Mouse (Mus musculus): ENCODE results near the gene Ncl. TPM values are rescaled to one million over a fixed set of nuclear protein-coding genes. Genes with fewer than 3 reads are reported as not detected.

Ncl gene
- 306 and 360 TPM in 2 replicates for polyA plus RNA-seq (2016; fragmentation: Nextera tagmentation; extraction: Ambion mirVana)

DNA sequence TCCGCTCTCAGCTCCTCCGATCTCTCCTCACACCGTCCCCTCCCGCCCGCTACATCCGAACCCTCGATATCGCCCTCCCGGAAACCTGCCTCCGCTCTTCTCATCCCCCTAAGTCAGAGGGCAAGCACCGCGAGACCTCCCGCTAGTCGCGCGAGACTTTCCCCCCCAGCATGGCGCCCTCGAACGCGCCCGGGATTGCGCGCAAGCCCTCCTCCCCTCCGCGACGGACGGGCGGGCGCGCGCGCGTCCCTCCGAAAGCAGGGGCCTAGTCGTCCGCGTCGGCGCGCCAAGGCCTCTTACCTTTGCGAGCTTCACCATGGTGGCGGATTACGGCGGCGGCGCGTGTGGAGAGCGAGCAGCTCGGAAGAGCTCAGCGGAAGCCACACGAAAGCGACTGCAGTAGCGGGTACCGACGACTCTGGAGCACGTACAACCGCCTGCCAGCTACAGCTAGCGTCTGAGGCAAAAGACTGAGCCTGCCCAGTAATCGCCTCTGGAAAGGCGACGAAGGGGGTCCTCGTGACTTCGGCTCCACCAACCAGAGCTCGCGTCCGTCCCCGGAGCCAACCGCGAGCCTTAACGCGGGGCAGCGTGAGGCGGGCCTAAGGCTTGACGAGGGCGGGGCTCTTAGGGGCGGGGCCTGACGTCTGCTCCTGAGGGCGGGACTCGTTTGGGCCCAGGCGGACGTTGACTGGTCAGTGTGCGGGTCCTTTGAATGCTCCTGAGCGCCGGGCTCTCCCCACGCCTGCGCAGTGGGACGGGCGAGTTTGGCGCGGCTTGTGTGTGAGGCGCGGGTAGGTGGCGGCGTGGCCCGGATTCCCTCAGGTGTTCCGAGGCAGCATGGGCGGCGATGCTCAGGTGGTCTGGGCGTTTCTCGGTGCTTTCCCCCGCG is at the start of gene Ncl:
Gene Ncl, minus strand, starts transcription at position 495 of the 892 bp plus-strand sequence.
- Histone ChIP-seq H3K27ac (peak within 1 kb of the TSS; percentile 95), H3K36me3 (peaks cover 35% of the 10 kb centered on the region), H3K9ac (peak within 1 kb of the TSS; percentile 86), H3K4me3 (peak within 1 kb of the TSS; percentile 84), H3K27me3 (replicated peaks) (no peaks in the 10 kb centered on the region), H3K4me2 (replicated peaks) (peak within 1 kb of the TSS; percentile 90), H3K4me1 (peaks cover 18% of the 10 kb centered on the region), H3K9me3 (no peaks in the 10 kb centered on the region)
- under 1% methylated on average over 102 of the region's 102 CpGs for WGBS
- ATAC-seq (ENCODE audit: low FRiP score, low read depth), result peak; percentile 98

DNA sequence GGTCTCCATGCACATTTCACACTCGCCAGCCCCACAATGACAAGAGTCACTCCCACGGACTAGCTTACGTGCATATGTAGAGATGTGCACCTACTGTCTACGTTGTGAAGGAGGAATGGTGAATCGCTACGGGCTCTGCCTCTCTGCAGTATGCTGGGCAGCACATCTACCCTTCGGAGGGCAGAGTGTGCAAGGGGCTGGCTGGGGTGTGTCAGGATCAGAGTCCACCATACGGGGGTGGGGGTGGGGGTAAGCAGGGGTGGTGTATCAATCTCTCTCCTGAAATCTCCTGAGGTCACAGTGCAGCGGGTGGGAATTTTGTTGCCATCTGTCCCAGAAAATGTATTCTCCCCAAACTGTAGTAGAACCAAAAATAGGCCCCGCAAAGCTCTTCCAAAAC is 49.3 kb upstream of the Ncl start:
- Histone ChIP-seq H3K4me2 (replicated peaks) (no peak overlapping the region), H3K9ac (no peak overlapping the region), H3K27me3 (replicated peaks) (no peaks in the 10 kb centered on the region), H3K36me3 (no peaks in the 10 kb centered on the region), H3K4me1 (no peaks in the 10 kb centered on the region), H3K9me3 (0 out of 2 replicates have a peak, but pooled peaks cover 3% of the 10 kb centered on the region), H3K4me3 (no peak overlapping the region), H3K27ac (no peak overlapping the region)
- ATAC-seq (ENCODE audit: low FRiP score, low read depth), result no peak
- WGBS, result 88% methylated on average over 10 of the region's 10 CpGs

DNA sequence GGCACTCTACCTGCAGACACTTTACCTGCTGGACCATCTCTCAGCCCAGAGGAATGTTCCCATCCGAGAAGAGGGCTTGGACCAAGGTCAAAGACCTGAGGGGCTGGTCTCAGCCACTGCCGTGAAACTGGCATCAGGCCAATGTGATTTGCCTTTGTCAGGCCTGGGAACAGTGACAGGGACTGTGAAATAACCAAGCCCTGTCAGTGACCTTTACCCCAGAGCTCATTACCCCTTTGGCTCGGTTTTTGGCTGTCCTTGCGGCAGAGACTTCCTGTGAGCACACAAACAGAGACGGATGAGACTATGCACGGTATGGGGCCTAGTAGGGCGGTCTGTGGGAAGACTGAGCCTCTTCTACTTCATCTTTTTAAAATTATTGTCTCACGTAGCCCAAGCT is 47.7 kb upstream of the Ncl start:
- WGBS, result 74% methylated on average over 8 of the region's 8 CpGs
- H3K27ac ChIP-seq, result no peak overlapping the region
- H3K4me2 ChIP-seq (replicated peaks), result no peak overlapping the region
- H3K36me3 ChIP-seq, result no peaks in the 10 kb centered on the region
- H3K9ac ChIP-seq, result no peak overlapping the region
- 0 out of 2 replicates have a peak, but pooled peaks cover 3% of the 10 kb centered on the region for H3K9me3 ChIP-seq
- no peak for ATAC-seq (ENCODE audit: low FRiP score, low read depth)
- no peak overlapping the region for H3K4me3 ChIP-seq
- no peaks in the 10 kb centered on the region for H3K4me1 ChIP-seq
- no peaks in the 10 kb centered on the region for H3K27me3 ChIP-seq (replicated peaks)

DNA sequence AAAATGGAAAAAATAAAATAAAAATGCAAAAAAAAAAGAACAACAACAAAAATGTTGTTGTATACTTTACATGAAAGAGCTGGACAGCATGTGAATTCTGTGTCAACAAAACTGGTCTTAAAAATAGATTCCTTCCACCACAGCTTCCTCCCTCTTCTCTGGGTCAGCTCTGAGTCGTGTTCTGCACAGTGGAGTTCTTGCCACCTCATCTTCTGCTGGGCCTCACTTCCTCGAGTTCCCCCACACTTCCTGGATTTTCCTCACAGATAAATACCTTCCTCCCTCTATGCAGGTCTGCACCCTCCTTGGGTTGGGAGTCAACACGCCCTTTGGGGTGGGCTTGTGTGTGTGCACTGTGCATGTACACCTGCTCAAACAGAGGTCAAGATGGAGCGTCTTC is 47.1 kb upstream of the Ncl start:
- H3K4me1 ChIP-seq, result no peaks in the 10 kb centered on the region
- WGBS, result 79% methylated on average over 4 of the region's 4 CpGs
- no peak for ATAC-seq (ENCODE audit: low FRiP score, low read depth)

DNA sequence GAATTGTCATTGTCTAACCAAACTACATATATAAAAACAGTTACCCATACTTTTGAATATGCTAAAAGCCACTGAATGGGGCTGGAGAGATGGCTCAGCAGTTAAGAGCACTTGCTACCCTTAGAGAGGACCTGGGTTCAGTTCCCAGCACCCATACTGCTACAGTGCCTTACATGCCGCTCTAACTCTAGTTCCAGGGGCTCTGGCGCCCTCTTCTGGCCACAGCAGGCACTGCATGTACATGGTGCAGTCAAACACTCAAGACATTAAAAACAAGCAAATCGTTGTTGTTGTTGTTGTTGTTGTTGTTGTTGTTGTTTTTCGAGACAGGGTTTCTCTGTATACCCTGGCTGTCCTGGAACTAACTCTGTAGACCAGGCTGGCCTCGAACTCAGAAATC is 45.6 kb upstream of the Ncl start:
- H3K27ac ChIP-seq, result no peak overlapping the region
- H3K9me3 ChIP-seq, result 0 out of 2 replicates have a peak, but pooled peaks cover 3% of the 10 kb centered on the region
- no peak for ATAC-seq (ENCODE audit: low FRiP score, low read depth)
- no peak overlapping the region for H3K9ac ChIP-seq
- H3K36me3 ChIP-seq, result no peaks in the 10 kb centered on the region
- H3K4me1 ChIP-seq, result no peaks in the 10 kb centered on the region
- no peak overlapping the region for H3K4me2 ChIP-seq (replicated peaks)
- 56% methylated on average over 5 of the region's 5 CpGs for WGBS
- no peaks in the 10 kb centered on the region for H3K27me3 ChIP-seq (replicated peaks)
- H3K4me3 ChIP-seq, result no peak overlapping the region

More for the DNA sequence above, 47.1 kb upstream of the Ncl start:
- no peak overlapping the region for H3K4me2 ChIP-seq (replicated peaks)
- no peaks in the 10 kb centered on the region for H3K27me3 ChIP-seq (replicated peaks)
- H3K36me3 ChIP-seq, result no peaks in the 10 kb centered on the region
- 0 out of 2 replicates have a peak, but pooled peaks cover 3% of the 10 kb centered on the region for H3K9me3 ChIP-seq
- H3K27ac ChIP-seq, result no peak overlapping the region
- H3K9ac ChIP-seq, result no peak overlapping the region
- H3K4me3 ChIP-seq, result no peak overlapping the region

DNA sequence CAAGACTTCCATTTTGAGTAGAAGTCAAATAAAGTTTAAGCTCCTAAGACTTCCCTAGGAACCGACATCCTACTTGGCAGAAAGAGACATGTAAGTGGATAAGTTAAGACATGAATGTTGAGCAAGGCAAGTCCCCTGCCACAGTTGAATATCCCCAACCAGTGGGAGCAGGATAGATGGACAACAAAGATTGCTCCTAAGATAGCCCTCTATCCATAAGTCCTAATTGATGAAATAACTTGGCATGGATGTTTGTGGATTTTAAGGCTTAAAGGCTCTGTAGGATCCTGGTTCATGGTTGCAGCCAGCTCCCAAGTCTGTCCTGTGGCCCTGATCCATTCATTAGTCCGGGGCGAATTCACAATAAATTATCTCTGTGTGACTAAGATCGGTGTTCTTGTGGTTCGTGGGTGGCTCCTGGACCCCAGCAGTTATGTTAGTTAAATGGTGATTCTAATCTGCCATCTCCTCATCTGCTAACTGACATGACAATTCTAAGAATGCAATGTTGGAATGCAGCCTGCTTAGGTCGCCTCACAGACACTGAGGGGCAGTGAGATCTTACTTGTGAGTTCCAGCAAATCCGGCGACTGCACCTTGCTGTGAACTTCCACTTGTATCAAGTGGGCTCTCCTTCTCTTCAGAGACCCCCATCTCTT is 41.0 kb upstream of the Ncl start:
- no peak overlapping the region for H3K4me2 ChIP-seq (replicated peaks)
- no peaks in the 10 kb centered on the region for H3K27me3 ChIP-seq (replicated peaks)
- no peak overlapping the region for H3K4me3 ChIP-seq
- H3K9me3 ChIP-seq, result 0 out of 2 replicates have a peak, but pooled peaks cover 3% of the 10 kb centered on the region
- ATAC-seq (ENCODE audit: low FRiP score, low read depth), result no peak
- no peak overlapping the region for H3K27ac ChIP-seq
- H3K4me1 ChIP-seq, result no peaks in the 10 kb centered on the region
- H3K36me3 ChIP-seq, result no peaks in the 10 kb centered on the region
- H3K9ac ChIP-seq, result no peak overlapping the region
- 80% methylated on average over 8 of the region's 8 CpGs for WGBS

DNA sequence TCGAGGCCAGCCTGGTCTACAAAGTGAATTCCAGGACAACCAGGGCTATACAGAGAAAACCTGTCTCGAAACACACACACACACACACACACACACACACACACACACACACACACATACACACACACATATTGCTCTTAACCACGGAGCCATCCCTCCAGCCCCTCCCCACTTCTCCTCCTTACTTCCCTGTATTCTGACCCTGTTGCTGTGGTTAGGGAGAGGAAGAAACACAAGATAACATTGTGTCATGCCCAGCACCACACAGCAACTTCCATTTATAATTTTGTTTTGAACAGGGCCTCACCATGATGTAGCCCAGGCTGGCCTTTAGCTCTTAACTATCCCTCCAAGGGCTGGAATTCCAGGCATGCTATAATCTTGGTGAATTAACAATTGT is 40.1 kb upstream of the Ncl start:
- no peak for ATAC-seq (ENCODE audit: low FRiP score, low read depth)
- H3K9me3 ChIP-seq, result no peaks in the 10 kb centered on the region
- 85% methylated on average over 3 of the region's 3 CpGs for WGBS

DNA sequence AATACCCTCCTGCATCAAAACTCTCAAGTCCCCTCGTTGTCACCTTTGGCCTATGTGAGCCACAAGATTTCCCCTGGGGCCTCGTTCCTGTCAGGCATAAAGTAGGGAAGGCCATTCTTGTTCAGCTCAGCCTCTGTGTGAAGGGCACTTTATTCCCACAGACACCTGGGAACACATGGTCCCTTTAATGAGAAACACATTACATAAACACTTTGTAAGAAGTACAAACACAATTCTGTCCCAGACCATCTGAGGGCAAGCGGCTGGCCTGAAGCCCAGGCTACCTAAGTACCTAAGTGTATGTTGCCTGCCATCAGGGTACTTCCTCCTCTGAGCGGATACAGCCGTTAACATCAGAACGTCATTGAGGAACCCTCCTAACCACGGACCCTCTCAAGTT is 39.0 kb upstream of the Ncl start:
- Histone ChIP-seq H3K27me3 (replicated peaks) (no peaks in the 10 kb centered on the region), H3K4me3 (no peak overlapping the region), H3K9ac (no peak overlapping the region), H3K4me2 (replicated peaks) (no peak overlapping the region), H3K9me3 (no peaks in the 10 kb centered on the region), H3K36me3 (no peaks in the 10 kb centered on the region), H3K4me1 (no peaks in the 10 kb centered on the region), H3K27ac (no peak overlapping the region)
- WGBS, result 65% methylated on average over 7 of the region's 7 CpGs
- no peak for ATAC-seq (ENCODE audit: low FRiP score, low read depth)

More for the DNA sequence above, 40.1 kb upstream of the Ncl start:
- no peak overlapping the region for H3K27ac ChIP-seq
- no peaks in the 10 kb centered on the region for H3K36me3 ChIP-seq
- H3K27me3 ChIP-seq (replicated peaks), result no peaks in the 10 kb centered on the region
- H3K4me1 ChIP-seq, result no peaks in the 10 kb centered on the region
- no peak overlapping the region for H3K9ac ChIP-seq
- no peak overlapping the region for H3K4me3 ChIP-seq
- H3K4me2 ChIP-seq (replicated peaks), result no peak overlapping the region

DNA sequence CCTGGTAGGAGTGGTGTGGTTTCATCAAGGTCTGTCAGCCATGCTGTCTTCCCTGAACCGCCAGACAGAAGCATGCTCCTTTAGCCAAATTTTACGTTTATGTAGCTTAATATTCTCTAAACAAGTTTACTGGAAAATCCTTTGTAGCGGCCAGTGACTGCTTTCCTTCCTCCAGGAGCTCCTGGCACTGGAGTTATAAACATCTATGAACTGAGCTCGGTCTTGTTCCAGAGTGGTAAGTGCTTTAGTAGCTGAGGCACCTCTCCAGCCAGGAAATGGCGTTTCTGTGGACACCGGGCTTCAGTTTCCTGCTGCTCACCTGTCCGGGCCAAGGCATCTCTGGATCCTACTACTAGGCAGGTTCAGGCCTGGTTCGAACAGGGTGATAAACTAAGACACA is 38.4 kb upstream of the Ncl start:
- Histone ChIP-seq H3K9me3 (no peaks in the 10 kb centered on the region), H3K36me3 (no peaks in the 10 kb centered on the region), H3K9ac (no peak overlapping the region), H3K27ac (no peak overlapping the region), H3K27me3 (replicated peaks) (no peaks in the 10 kb centered on the region), H3K4me3 (no peak overlapping the region), H3K4me2 (replicated peaks) (no peak overlapping the region), H3K4me1 (no peaks in the 10 kb centered on the region)
- no peak for ATAC-seq (ENCODE audit: low FRiP score, low read depth)
- 84% methylated on average over 8 of the region's 8 CpGs for WGBS

DNA sequence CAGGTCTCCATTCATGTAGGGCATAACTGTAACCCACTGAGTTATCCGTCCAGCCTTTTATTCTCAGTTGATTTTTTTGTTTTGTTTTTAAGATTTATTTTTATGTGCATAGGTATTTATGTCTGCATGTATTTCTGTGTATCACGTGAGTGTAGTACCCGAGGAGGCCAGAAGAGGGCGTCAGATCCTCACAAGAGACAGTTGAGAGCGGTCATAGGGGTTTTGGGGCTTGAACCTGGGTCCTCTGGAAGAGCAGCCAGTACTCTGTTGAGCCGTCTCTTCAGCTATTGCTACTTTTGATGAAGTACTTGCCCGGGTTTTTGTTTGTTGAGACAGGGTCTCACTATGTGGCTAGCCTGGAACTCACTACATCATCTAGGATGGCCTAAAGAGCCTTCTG is 36.7 kb upstream of the Ncl start:
- Histone ChIP-seq H3K27me3 (replicated peaks) (no peaks in the 10 kb centered on the region), H3K4me1 (no peaks in the 10 kb centered on the region), H3K4me2 (replicated peaks) (no peak overlapping the region), H3K4me3 (no peak overlapping the region), H3K27ac (no peak overlapping the region), H3K9ac (no peak overlapping the region), H3K36me3 (no peaks in the 10 kb centered on the region), H3K9me3 (no peaks in the 10 kb centered on the region)
- no peak for ATAC-seq (ENCODE audit: low FRiP score, low read depth)
- 73% methylated on average over 7 of the region's 7 CpGs for WGBS

DNA sequence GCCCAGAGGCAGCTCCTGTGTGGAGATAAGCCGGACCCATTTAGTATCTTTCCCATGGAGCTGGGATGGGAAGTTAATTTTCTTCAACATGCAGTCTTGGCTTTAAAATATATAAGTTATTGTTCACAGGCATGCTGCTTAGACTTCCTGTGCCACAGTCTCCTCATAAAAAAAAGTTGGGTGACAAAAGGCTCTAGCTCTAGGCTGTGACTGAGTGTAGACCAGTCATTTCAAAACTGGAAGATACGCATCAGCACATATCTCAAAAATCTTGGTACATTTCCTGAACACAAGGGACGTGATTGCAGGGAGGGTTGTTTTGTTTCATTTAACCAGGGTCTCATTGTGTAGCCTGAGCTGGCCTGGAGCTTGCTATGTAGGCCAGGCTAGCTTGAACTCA is 35.0 kb upstream of the Ncl start:
- 92% methylated on average over 3 of the region's 3 CpGs for WGBS
- Histone ChIP-seq H3K4me1 (no peaks in the 10 kb centered on the region), H3K36me3 (no peaks in the 10 kb centered on the region), H3K9me3 (no peaks in the 10 kb centered on the region), H3K4me3 (no peak overlapping the region), H3K27me3 (replicated peaks) (no peaks in the 10 kb centered on the region), H3K9ac (no peak overlapping the region), H3K4me2 (replicated peaks) (no peak overlapping the region), H3K27ac (no peak overlapping the region)
- ATAC-seq (ENCODE audit: low FRiP score, low read depth), result no peak

DNA sequence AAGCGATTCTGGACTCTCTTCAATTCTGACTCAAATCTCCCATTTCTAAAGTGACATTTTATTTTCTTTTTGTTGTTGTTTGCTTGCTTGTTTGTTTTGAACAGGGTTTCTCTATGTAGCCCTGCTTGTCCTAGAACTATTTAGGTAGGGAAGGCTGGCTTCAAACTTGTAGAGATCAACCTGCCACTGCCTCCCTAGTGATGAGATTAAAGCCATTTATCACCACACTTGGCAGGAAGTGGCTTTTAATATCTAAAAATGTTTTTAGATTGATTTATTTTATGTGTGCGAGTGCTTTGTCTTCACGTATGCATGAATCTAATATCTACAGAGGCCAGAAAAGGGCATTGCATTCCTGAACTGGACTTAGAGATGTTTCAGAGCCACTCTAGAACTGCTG is 34.0 kb upstream of the Ncl start:
- Histone ChIP-seq H3K4me3 (no peak overlapping the region), H3K36me3 (no peaks in the 10 kb centered on the region), H3K4me1 (no peaks in the 10 kb centered on the region), H3K9ac (no peak overlapping the region), H3K4me2 (replicated peaks) (no peak overlapping the region), H3K27me3 (replicated peaks) (no peaks in the 10 kb centered on the region), H3K9me3 (no peaks in the 10 kb centered on the region), H3K27ac (no peak overlapping the region)
- ATAC-seq (ENCODE audit: low FRiP score, low read depth), result no peak
- WGBS, result 81% methylated on average over 3 of the region's 3 CpGs

Data from neural tube, embryonic 12.5 days (tissue).